Mouse (Mus musculus): ENCODE data around the gene Zbed6. TPM values are rescaled to one million over a fixed set of nuclear protein-coding genes. Genes with fewer than 3 reads are reported as not detected.

Zbed6 gene
- polyA plus RNA-seq, 1 experiment from 2014 or later = not detected

- no peaks in the 10 kb centered on the region for H3K9me3 ChIP-seq (replicated peaks; ENCODE audit: control insufficient read depth, low read length)
- 66% methylated on average over 5 of the region's 5 CpGs for WGBS (ENCODE audit: insufficient replicate concordance)
- no peak overlapping the region for H3K27ac ChIP-seq (ENCODE audit: low read depth, low read length)
- no peak overlapping the region for H3K4me3 ChIP-seq (ENCODE audit: low read depth, low read length)
- H3K36me3 ChIP-seq (ENCODE audit: control insufficient read depth, insufficient read depth, low read length) = peaks cover 8% of the 10 kb centered on the region
- no peak overlapping the region for H3K4me2 ChIP-seq
- H3K27me3 ChIP-seq (ENCODE audit: control insufficient read depth, insufficient read depth, low read length) = no peaks in the 10 kb centered on the region
- no peak for ATAC-seq (replicated peaks; ENCODE audit: insufficient number of reproducible peaks, low FRiP score, low TSS enrichment)
- no peak overlapping the region for H3K9ac ChIP-seq (ENCODE audit: low read depth, low read length)
- H3K4me1 ChIP-seq (ENCODE audit: control insufficient read depth, insufficient read depth, low read length) = peaks cover 34% of the 10 kb centered on the region
Observed at GRCm38 (mm10) chr1:133656811-133657210, 3.9 kb downstream of the Zbed6 start.

- H3K4me2 ChIP-seq = no peak overlapping the region
- ATAC-seq (replicated peaks; ENCODE audit: insufficient number of reproducible peaks, low FRiP score, low TSS enrichment) = no peak
- H3K9ac ChIP-seq (ENCODE audit: low read depth, low read length) = no peak overlapping the region
- H3K4me1 ChIP-seq (ENCODE audit: control insufficient read depth, insufficient read depth, low read length) = peaks cover 14% of the 10 kb centered on the region
- H3K36me3 ChIP-seq (ENCODE audit: control insufficient read depth, insufficient read depth, low read length) = peaks cover 2% of the 10 kb centered on the region
- H3K4me3 ChIP-seq (ENCODE audit: low read depth, low read length) = no peak overlapping the region
- H3K27me3 ChIP-seq (ENCODE audit: control insufficient read depth, insufficient read depth, low read length) = no peaks in the 10 kb centered on the region
- 96% methylated on average over 1 of the region's 1 CpGs for WGBS (ENCODE audit: insufficient replicate concordance)
- no peak overlapping the region for H3K27ac ChIP-seq (ENCODE audit: low read depth, low read length)
- no peaks in the 10 kb centered on the region for H3K9me3 ChIP-seq (replicated peaks; ENCODE audit: control insufficient read depth, low read length)
Observed at GRCm38 (mm10) chr1:133653033-133653432, 7.7 kb downstream of the Zbed6 start.

GRCm38 (mm10) chr1:133650288-133651055, 10.2 kb downstream of the Zbed6 start:
- no peak overlapping the region for H3K27ac ChIP-seq (ENCODE audit: low read depth, low read length)
- H3K4me3 ChIP-seq (ENCODE audit: low read depth, low read length) = no peak overlapping the region
- H3K4me2 ChIP-seq = no peak overlapping the region
- no peak for ATAC-seq (replicated peaks; ENCODE audit: insufficient number of reproducible peaks, low FRiP score, low TSS enrichment)
- no peaks in the 10 kb centered on the region for H3K27me3 ChIP-seq (ENCODE audit: control insufficient read depth, insufficient read depth, low read length)
- H3K4me1 ChIP-seq (ENCODE audit: control insufficient read depth, insufficient read depth, low read length) = no peaks in the 10 kb centered on the region
- no peaks in the 10 kb centered on the region for H3K9me3 ChIP-seq (replicated peaks; ENCODE audit: control insufficient read depth, low read length)
- 89% methylated on average over 7 of the region's 7 CpGs for WGBS (ENCODE audit: insufficient replicate concordance)
- H3K36me3 ChIP-seq (ENCODE audit: control insufficient read depth, insufficient read depth, low read length) = peaks cover 4% of the 10 kb centered on the region; the same call in 1 of the 2 replicates
- H3K9ac ChIP-seq (ENCODE audit: low read depth, low read length) = no peak overlapping the region

- H3K9me3 ChIP-seq (replicated peaks; ENCODE audit: control insufficient read depth, low read length) = no peaks in the 10 kb centered on the region
- H3K27ac ChIP-seq (ENCODE audit: low read depth, low read length) = no peak overlapping the region
- H3K27me3 ChIP-seq (ENCODE audit: control insufficient read depth, insufficient read depth, low read length) = no peaks in the 10 kb centered on the region
- WGBS (ENCODE audit: insufficient replicate concordance) = 95% methylated on average over 5 of the region's 5 CpGs
- no peak for ATAC-seq (replicated peaks; ENCODE audit: insufficient number of reproducible peaks, low FRiP score, low TSS enrichment)
- H3K4me1 ChIP-seq (ENCODE audit: control insufficient read depth, insufficient read depth, low read length) = no peaks in the 10 kb centered on the region
- H3K4me3 ChIP-seq (ENCODE audit: low read depth, low read length) = no peak overlapping the region
- no peak overlapping the region for H3K4me2 ChIP-seq
- H3K36me3 ChIP-seq (ENCODE audit: control insufficient read depth, insufficient read depth, low read length) = peaks cover 23% of the 10 kb centered on the region
- no peak overlapping the region for H3K9ac ChIP-seq (ENCODE audit: low read depth, low read length)
Observed at GRCm38 (mm10) chr1:133645652-133646051, 15.0 kb downstream of the Zbed6 start.

- Histone ChIP-seq H3K27me3 (ENCODE audit: control insufficient read depth, insufficient read depth, low read length) (no peaks in the 10 kb centered on the region), H3K4me2 (no peak overlapping the region), H3K9me3 (replicated peaks; ENCODE audit: control insufficient read depth, low read length) (no peaks in the 10 kb centered on the region), H3K9ac (ENCODE audit: low read depth, low read length) (no peak overlapping the region), H3K36me3 (ENCODE audit: control insufficient read depth, insufficient read depth, low read length) (peaks cover 48% of the 10 kb centered on the region), H3K27ac (ENCODE audit: low read depth, low read length) (no peak overlapping the region), H3K4me3 (ENCODE audit: low read depth, low read length) (no peak overlapping the region), H3K4me1 (ENCODE audit: control insufficient read depth, insufficient read depth, low read length) (no peaks in the 10 kb centered on the region)
- no peak for ATAC-seq (replicated peaks; ENCODE audit: insufficient number of reproducible peaks, low FRiP score, low TSS enrichment)
- 98% methylated on average over 2 of the region's 2 CpGs for WGBS (ENCODE audit: insufficient replicate concordance)
Observed at GRCm38 (mm10) chr1:133641163-133641562, 19.5 kb downstream of the Zbed6 start.

- Histone ChIP-seq H3K36me3 (ENCODE audit: control insufficient read depth, insufficient read depth, low read length) (peaks cover 51% of the 10 kb centered on the region), H3K9me3 (replicated peaks; ENCODE audit: control insufficient read depth, low read length) (no peaks in the 10 kb centered on the region), H3K9ac (ENCODE audit: low read depth, low read length) (no peak overlapping the region), H3K4me2 (no peak overlapping the region), H3K27ac (ENCODE audit: low read depth, low read length) (no peak overlapping the region), H3K4me3 (ENCODE audit: low read depth, low read length) (no peak overlapping the region), H3K27me3 (ENCODE audit: control insufficient read depth, insufficient read depth, low read length) (no peaks in the 10 kb centered on the region), H3K4me1 (ENCODE audit: control insufficient read depth, insufficient read depth, low read length) (no peaks in the 10 kb centered on the region)
- ATAC-seq (replicated peaks; ENCODE audit: insufficient number of reproducible peaks, low FRiP score, low TSS enrichment) = no peak
- 91% methylated on average over 6 of the region's 6 CpGs for WGBS (ENCODE audit: insufficient replicate concordance)
Observed at GRCm38 (mm10) chr1:133638517-133638916, 22.2 kb downstream of the Zbed6 start.

- H3K27me3 ChIP-seq (ENCODE audit: control insufficient read depth, insufficient read depth, low read length) = no peaks in the 10 kb centered on the region
- H3K27ac ChIP-seq (ENCODE audit: low read depth, low read length) = no peak overlapping the region
- peaks cover 61% of the 10 kb centered on the region for H3K36me3 ChIP-seq (ENCODE audit: control insufficient read depth, insufficient read depth, low read length)
- ATAC-seq (replicated peaks; ENCODE audit: insufficient number of reproducible peaks, low FRiP score, low TSS enrichment) = no peak
- H3K4me2 ChIP-seq = no peak overlapping the region
- no peaks in the 10 kb centered on the region for H3K4me1 ChIP-seq (ENCODE audit: control insufficient read depth, insufficient read depth, low read length)
- 95% methylated on average over 2 of the region's 2 CpGs for WGBS (ENCODE audit: insufficient replicate concordance)
- no peak overlapping the region for H3K9ac ChIP-seq (ENCODE audit: low read depth, low read length)
- no peak overlapping the region for H3K4me3 ChIP-seq (ENCODE audit: low read depth, low read length)
- H3K9me3 ChIP-seq (replicated peaks; ENCODE audit: control insufficient read depth, low read length) = no peaks in the 10 kb centered on the region
Observed at GRCm38 (mm10) chr1:133632168-133632567, 28.5 kb downstream of the Zbed6 start.

- H3K4me1 ChIP-seq (ENCODE audit: control insufficient read depth, insufficient read depth, low read length) = no peaks in the 10 kb centered on the region
- ATAC-seq (replicated peaks; ENCODE audit: insufficient number of reproducible peaks, low FRiP score, low TSS enrichment) = no peak
- no peaks in the 10 kb centered on the region for H3K9me3 ChIP-seq (replicated peaks; ENCODE audit: control insufficient read depth, low read length)
- peaks cover 56% of the 10 kb centered on the region for H3K36me3 ChIP-seq (ENCODE audit: control insufficient read depth, insufficient read depth, low read length)
- WGBS (ENCODE audit: insufficient replicate concordance) = 77% methylated on average over 2 of the region's 2 CpGs
- no peak overlapping the region for H3K4me2 ChIP-seq
- H3K9ac ChIP-seq (ENCODE audit: low read depth, low read length) = no peak overlapping the region
- no peak overlapping the region for H3K27ac ChIP-seq (ENCODE audit: low read depth, low read length)
- H3K4me3 ChIP-seq (ENCODE audit: low read depth, low read length) = no peak overlapping the region
- no peaks in the 10 kb centered on the region for H3K27me3 ChIP-seq (ENCODE audit: control insufficient read depth, insufficient read depth, low read length)
Observed at GRCm38 (mm10) chr1:133625052-133625451, 35.6 kb downstream of the Zbed6 start.

GRCm38 (mm10) chr1:133618311-133618710, 42.4 kb downstream of the Zbed6 start:
- ATAC-seq (replicated peaks; ENCODE audit: insufficient number of reproducible peaks, low FRiP score, low TSS enrichment) = no peak
- Histone ChIP-seq H3K9me3 (replicated peaks; ENCODE audit: control insufficient read depth, low read length) (no peaks in the 10 kb centered on the region), H3K4me1 (ENCODE audit: control insufficient read depth, insufficient read depth, low read length) (no peaks in the 10 kb centered on the region), H3K9ac (ENCODE audit: low read depth, low read length) (no peak overlapping the region), H3K4me3 (ENCODE audit: low read depth, low read length) (no peak overlapping the region), H3K4me2 (no peak overlapping the region), H3K27ac (ENCODE audit: low read depth, low read length) (no peak overlapping the region), H3K27me3 (ENCODE audit: control insufficient read depth, insufficient read depth, low read length) (no peaks in the 10 kb centered on the region), H3K36me3 (ENCODE audit: control insufficient read depth, insufficient read depth, low read length) (peaks cover 21% of the 10 kb centered on the region)
- 78% methylated on average over 8 of the region's 8 CpGs for WGBS (ENCODE audit: insufficient replicate concordance)
